Mouse (Mus musculus): ENCODE results near the gene Cep131.

- TF ChIP-seq UBTF (IDR thresholded peaks at IDR 0.05; ENCODE audit: low read depth, low read length), result no peak
- no peak for TF ChIP-seq POLR2A (IDR thresholded peaks at IDR 0.05; ENCODE audit: low read depth, low read length)
- TF ChIP-seq CTCF (conservative IDR thresholded peaks at IDR 0.05 in 1 of 2, IDR thresholded peaks at IDR 0.05 in 1 of 2; ENCODE audit: low read depth in 2 of 2, low read length in 2 of 2), result no peak
- TF ChIP-seq MXI1 (IDR thresholded peaks at IDR 0.05; ENCODE audit: low read depth, low read length), result no peak
- TF ChIP-seq RAD21 (IDR thresholded peaks at IDR 0.05; ENCODE audit: low read depth, low read length), result no peak
These were observed 16.2 kb downstream of the Cep131 start for GRCm38 (mm10) chr11:120070286-120070930.

All from CH12.LX (cell line).